Mouse (Mus musculus): ENCODE measurements around the gene Rinl. TPM values are rescaled to one million over a fixed set of nuclear protein-coding genes. Genes with fewer than 3 reads are reported as not detected.

Gene Rinl
- polyA plus RNA-seq, 1 experiment from 2014 or later = 2.4 TPM

DNA sequence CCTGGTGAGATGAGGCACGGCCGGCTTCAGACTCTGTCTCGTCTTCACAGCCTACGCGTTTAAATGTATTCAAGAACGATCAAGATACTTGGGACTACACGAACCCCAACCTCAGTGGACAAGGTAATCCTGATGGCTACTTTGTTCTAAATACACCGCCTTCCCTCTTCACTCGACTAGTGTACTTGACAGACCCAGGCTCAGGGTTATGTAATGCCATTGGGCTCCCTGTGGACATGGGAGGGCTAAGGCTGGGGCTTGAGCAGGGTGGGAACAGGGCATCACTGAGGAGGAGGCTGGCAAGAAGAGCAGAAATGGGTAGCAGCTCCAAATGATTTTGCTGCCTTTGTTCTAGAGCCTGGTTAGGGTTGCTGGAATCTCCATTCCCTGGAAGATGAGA is 26.5 kb downstream of the Rinl start:
- peaks cover 16% of the 10 kb centered on the region for H3K4me1 ChIP-seq (ENCODE audit: control insufficient read depth, insufficient read depth, low read length)

DNA sequence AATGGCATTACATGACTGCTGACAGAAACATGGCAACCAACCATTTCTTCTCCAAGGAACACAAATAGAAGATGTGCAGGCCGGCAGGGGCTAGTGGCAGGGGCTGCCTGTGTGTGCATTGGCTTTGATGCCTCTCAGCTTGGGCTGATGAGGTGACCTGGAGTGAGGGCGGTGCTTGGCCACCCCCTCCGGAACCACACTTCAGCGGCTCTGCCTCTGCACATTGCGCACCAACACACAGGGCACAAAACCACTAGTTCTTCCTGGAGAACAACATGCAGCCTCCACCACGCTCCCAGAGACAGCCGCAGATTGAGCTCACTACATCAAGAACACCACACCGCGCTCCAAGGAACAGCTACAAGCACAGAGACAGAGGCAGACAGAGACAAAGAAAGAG is 27.4 kb downstream of the Rinl start:
- Histone ChIP-seq H3K27ac (replicated peaks; ENCODE audit: low read depth, low read length) (no peak overlapping the region), H3K27me3 (ENCODE audit: control insufficient read depth, insufficient read depth, low read length) (no peaks in the 10 kb centered on the region), H3K4me3 (replicated peaks; ENCODE audit: low read depth, low read length) (no peak overlapping the region), H3K4me1 (ENCODE audit: control insufficient read depth, insufficient read depth, low read length) (peaks cover 16% of the 10 kb centered on the region), H3K9me3 (ENCODE audit: control insufficient read depth, low read length) (no peaks in the 10 kb centered on the region), H3K36me3 (ENCODE audit: control insufficient read depth, insufficient read depth, low read length) (peaks cover 91% of the 10 kb centered on the region), H3K9ac (replicated peaks; ENCODE audit: low read length) (no peak overlapping the region), H3K4me2 (ENCODE audit: low read length) (no peak overlapping the region)
- DNase-seq (no peak), ATAC-seq (ENCODE audit: low FRiP score, low TSS enrichment) (no peak)
- 81% methylated on average over 9 of the region's 9 CpGs for WGBS

More for the DNA sequence above, 26.5 kb downstream of the Rinl start:
- no peak overlapping the region for H3K27ac ChIP-seq (replicated peaks; ENCODE audit: low read depth, low read length)
- ATAC-seq (ENCODE audit: low FRiP score, low TSS enrichment) = no peak
- 89% methylated on average over 9 of the region's 9 CpGs for WGBS
- no peaks in the 10 kb centered on the region for H3K9me3 ChIP-seq (ENCODE audit: control insufficient read depth, low read length)
- H3K27me3 ChIP-seq (ENCODE audit: control insufficient read depth, insufficient read depth, low read length) = no peaks in the 10 kb centered on the region
- peaks cover 81% of the 10 kb centered on the region for H3K36me3 ChIP-seq (ENCODE audit: control insufficient read depth, insufficient read depth, low read length)
- H3K4me2 ChIP-seq (ENCODE audit: low read length) = no peak overlapping the region
- no peak overlapping the region for H3K9ac ChIP-seq (replicated peaks; ENCODE audit: low read length)
- no peak overlapping the region for H3K4me3 ChIP-seq (replicated peaks; ENCODE audit: low read depth, low read length)
- DNase-seq = no peak

DNA sequence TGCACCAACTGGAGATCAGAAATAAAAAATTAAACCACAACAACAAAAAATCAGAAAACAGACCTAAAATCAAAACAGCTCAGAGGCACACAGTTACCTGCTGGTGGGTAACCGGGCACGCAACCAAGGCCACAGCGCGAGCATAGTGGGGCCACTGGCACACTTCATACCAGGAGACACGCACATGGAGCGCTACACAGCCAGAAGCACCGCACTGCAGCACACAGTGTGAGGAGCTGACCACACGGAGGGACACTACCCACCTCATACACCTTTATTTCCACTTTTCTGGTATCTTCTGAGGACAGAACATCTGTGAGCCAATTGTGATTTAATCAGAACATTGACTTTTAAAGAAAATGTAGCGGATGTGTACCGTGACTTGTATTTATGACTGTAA is 28.2 kb downstream of the Rinl start:
- Histone ChIP-seq H3K9ac (replicated peaks; ENCODE audit: low read length) (no peak overlapping the region; the same call in 1 of the 2 replicates), H3K4me2 (ENCODE audit: low read length) (no peak overlapping the region), H3K4me1 (ENCODE audit: control insufficient read depth, insufficient read depth, low read length) (peaks cover 14% of the 10 kb centered on the region), H3K36me3 (ENCODE audit: control insufficient read depth, insufficient read depth, low read length) (peaks cover 96% of the 10 kb centered on the region), H3K27me3 (ENCODE audit: control insufficient read depth, insufficient read depth, low read length) (no peaks in the 10 kb centered on the region), H3K27ac (replicated peaks; ENCODE audit: low read depth, low read length) (no peak overlapping the region), H3K9me3 (ENCODE audit: control insufficient read depth, low read length) (no peaks in the 10 kb centered on the region), H3K4me3 (replicated peaks; ENCODE audit: low read depth, low read length) (no peak overlapping the region)
- DNase-seq (no peak), ATAC-seq (ENCODE audit: low FRiP score, low TSS enrichment) (no peak)
- WGBS = 94% methylated on average over 10 of the region's 10 CpGs

DNA sequence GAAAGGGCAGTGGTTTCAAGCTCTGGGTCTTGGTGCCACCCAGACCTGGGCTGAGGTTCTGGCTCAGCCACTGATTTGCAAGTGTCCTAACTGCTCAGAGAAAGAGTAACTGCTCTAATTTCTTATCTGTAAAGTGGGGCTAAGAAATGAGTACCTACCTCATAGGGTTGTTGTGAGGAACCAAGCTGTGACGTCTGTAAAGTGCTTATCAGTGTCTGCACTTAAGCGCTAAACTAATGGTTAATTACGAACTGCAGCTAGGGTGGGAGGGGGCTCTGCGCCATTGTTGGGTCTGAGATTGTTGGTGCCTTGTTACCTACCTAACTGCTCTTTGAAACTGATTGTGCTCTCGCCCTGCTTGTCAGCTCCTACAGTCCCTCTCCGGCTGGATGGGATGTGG is 28.8 kb downstream of the Rinl start:
- no peak for DNase-seq
- Histone ChIP-seq H3K4me3 (replicated peaks; ENCODE audit: low read depth, low read length) (no peak overlapping the region), H3K4me2 (ENCODE audit: low read length) (no peak overlapping the region), H3K9ac (replicated peaks; ENCODE audit: low read length) (no peak overlapping the region; the same call in 1 of the 2 replicates), H3K27ac (replicated peaks; ENCODE audit: low read depth, low read length) (no peak overlapping the region), H3K4me1 (ENCODE audit: control insufficient read depth, insufficient read depth, low read length) (peaks cover 8% of the 10 kb centered on the region; the same call in 1 of the 2 replicates), H3K36me3 (ENCODE audit: control insufficient read depth, insufficient read depth, low read length) (peaks cover 96% of the 10 kb centered on the region), H3K27me3 (ENCODE audit: control insufficient read depth, insufficient read depth, low read length) (no peaks in the 10 kb centered on the region), H3K9me3 (ENCODE audit: control insufficient read depth, low read length) (no peaks in the 10 kb centered on the region)
- no peak for ATAC-seq (ENCODE audit: low FRiP score, low TSS enrichment)
- WGBS = 75% methylated on average over 6 of the region's 6 CpGs

DNA sequence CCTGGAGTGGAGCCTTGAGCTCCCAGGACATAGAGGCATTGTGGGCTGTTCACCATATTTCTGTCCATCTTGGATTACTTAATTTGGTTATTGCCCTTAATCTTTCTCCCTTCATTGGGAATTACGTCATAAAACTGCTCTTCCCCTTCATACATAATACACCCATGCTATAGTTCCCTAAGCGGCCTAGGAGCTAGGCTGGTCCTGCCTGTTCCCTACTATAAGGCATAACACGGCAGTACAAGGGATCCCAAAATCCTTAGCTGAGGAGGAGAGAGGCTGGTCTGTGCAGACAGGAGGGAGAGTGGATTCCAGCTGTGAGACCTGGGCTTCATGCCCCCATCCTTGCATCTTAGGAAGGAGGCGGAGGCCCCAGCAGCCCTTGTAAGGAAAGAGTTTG is 29.2 kb downstream of the Rinl start:
- no peak overlapping the region for H3K4me3 ChIP-seq (replicated peaks; ENCODE audit: low read depth, low read length)
- no peak overlapping the region for H3K4me2 ChIP-seq (ENCODE audit: low read length)
- no peak overlapping the region for H3K27ac ChIP-seq (replicated peaks; ENCODE audit: low read depth, low read length)
- H3K4me1 ChIP-seq (ENCODE audit: control insufficient read depth, insufficient read depth, low read length) = peaks cover 3% of the 10 kb centered on the region; the same call in 1 of the 2 replicates
- no peaks in the 10 kb centered on the region for H3K27me3 ChIP-seq (ENCODE audit: control insufficient read depth, insufficient read depth, low read length)
- H3K36me3 ChIP-seq (ENCODE audit: control insufficient read depth, insufficient read depth, low read length) = peaks cover 98% of the 10 kb centered on the region
- 80% methylated on average over 4 of the region's 4 CpGs for WGBS
- H3K9me3 ChIP-seq (ENCODE audit: control insufficient read depth, low read length) = no peaks in the 10 kb centered on the region
- no peak overlapping the region for H3K9ac ChIP-seq (replicated peaks; ENCODE audit: low read length)
- no peak for ATAC-seq (ENCODE audit: low FRiP score, low TSS enrichment)
- no peak for DNase-seq

DNA sequence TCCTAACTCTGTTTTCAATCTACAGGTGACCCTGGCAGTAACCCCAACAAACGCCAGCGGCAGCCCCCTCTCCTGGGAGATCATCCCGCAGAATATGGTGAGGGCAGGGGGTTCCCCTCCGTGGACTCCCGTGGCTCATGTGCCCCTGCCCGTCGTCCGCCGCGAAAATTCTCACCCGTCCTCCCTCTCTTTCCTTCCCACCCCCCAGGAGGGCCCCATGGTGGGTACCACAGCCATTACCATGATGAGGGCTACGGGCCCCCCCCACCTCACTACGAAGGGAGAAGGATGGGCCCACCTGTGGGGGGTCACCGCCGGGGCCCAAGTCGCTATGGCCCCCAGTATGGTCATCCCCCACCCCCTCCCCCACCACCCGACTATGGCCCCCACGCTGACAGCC is 29.7 kb downstream of the Rinl start:
- 85% methylated on average over 18 of the region's 18 CpGs for WGBS
- Histone ChIP-seq H3K4me2 (ENCODE audit: low read length) (no peak overlapping the region), H3K4me3 (replicated peaks; ENCODE audit: low read depth, low read length) (no peak overlapping the region), H3K9ac (replicated peaks; ENCODE audit: low read length) (no peak overlapping the region), H3K27ac (replicated peaks; ENCODE audit: low read depth, low read length) (no peak overlapping the region), H3K9me3 (ENCODE audit: control insufficient read depth, low read length) (no peaks in the 10 kb centered on the region), H3K4me1 (ENCODE audit: control insufficient read depth, insufficient read depth, low read length) (peaks cover 3% of the 10 kb centered on the region; the same call in 1 of the 2 replicates), H3K36me3 (ENCODE audit: control insufficient read depth, insufficient read depth, low read length) (peaks cover 98% of the 10 kb centered on the region), H3K27me3 (ENCODE audit: control insufficient read depth, insufficient read depth, low read length) (no peaks in the 10 kb centered on the region)
- DNase-seq (no peak), ATAC-seq (ENCODE audit: low FRiP score, low TSS enrichment) (no peak)

DNA sequence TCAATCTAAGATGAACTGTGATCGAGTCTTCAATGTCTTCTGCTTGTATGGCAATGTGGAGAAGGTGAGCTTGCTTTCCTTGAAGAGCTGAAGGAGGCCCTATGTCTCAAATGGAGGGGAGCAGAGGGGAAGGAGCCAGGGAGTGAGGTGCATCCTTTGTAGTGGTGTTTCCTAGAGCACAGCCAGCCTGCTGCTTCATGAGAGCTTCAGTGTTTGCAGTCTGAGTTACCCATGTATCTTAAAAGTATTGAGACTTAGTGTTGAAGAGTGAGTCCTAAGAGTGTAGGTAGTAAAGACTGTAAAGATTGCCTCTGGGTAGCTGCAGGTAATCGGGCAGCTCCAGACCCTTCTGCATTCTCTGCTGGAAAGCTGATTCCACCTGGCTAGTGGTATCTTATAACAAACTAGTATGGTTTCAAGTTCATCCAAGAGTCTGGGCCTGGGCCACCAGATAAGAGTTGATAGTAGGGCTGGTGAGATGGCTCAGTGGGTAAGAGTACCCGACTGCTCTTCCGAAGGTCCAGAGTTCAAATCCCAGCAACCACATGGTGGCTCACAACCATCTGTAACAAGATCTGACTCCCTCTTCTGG is 30.2 kb downstream of the Rinl start:
- Histone ChIP-seq H3K9ac (replicated peaks; ENCODE audit: low read length) (no peak overlapping the region), H3K4me2 (ENCODE audit: low read length) (no peak overlapping the region), H3K27ac (replicated peaks; ENCODE audit: low read depth, low read length) (no peak overlapping the region), H3K4me1 (ENCODE audit: control insufficient read depth, insufficient read depth, low read length) (peaks cover 3% of the 10 kb centered on the region; the same call in 1 of the 2 replicates), H3K27me3 (ENCODE audit: control insufficient read depth, insufficient read depth, low read length) (no peaks in the 10 kb centered on the region), H3K4me3 (replicated peaks; ENCODE audit: low read depth, low read length) (no peak overlapping the region), H3K36me3 (ENCODE audit: control insufficient read depth, insufficient read depth, low read length) (peaks cover 93% of the 10 kb centered on the region), H3K9me3 (ENCODE audit: control insufficient read depth, low read length) (no peaks in the 10 kb centered on the region)
- WGBS = 82% methylated on average over 4 of the region's 4 CpGs
- DNase-seq (no peak), ATAC-seq (ENCODE audit: low FRiP score, low TSS enrichment) (no peak)

DNA sequence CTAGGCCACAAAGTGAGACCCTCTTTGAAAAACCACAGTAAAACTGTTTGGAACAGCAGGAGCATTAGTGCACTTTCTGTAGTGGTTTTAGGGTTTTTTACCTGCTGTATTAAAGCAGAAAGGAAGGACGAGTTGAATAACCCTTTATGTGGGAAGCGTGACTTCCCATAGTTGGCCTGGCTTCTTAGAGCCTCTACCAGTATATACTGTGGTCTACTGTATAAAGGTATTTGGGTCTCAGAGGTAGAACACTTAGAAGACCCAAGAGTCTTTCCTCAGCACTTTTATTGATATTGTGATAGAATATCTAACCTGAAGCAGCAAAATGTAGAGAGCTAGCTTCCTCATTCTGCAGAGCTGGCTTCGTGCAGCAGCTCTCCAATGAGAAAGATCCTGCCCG is 30.8 kb downstream of the Rinl start:
- peaks cover 87% of the 10 kb centered on the region for H3K36me3 ChIP-seq (ENCODE audit: control insufficient read depth, insufficient read depth, low read length)
- H3K27ac ChIP-seq (replicated peaks; ENCODE audit: low read depth, low read length) = no peak overlapping the region
- DNase-seq = no peak
- H3K4me3 ChIP-seq (replicated peaks; ENCODE audit: low read depth, low read length) = no peak overlapping the region
- peaks cover 4% of the 10 kb centered on the region; the same call in 1 of the 2 replicates for H3K4me1 ChIP-seq (ENCODE audit: control insufficient read depth, insufficient read depth, low read length)
- no peak overlapping the region for H3K4me2 ChIP-seq (ENCODE audit: low read length)
- H3K27me3 ChIP-seq (ENCODE audit: control insufficient read depth, insufficient read depth, low read length) = no peaks in the 10 kb centered on the region
- 75% methylated on average over 4 of the region's 4 CpGs for WGBS
- ATAC-seq (ENCODE audit: low FRiP score, low TSS enrichment) = no peak
- H3K9ac ChIP-seq (replicated peaks; ENCODE audit: low read length) = no peak overlapping the region
- H3K9me3 ChIP-seq (ENCODE audit: control insufficient read depth, low read length) = no peaks in the 10 kb centered on the region
